Mouse (Mus musculus) neutrophil, adult 83 days (primary cell): ENCODE data around the gene Tspo. TPM values are rescaled to one million over a fixed set of nuclear protein-coding genes. Genes with fewer than 3 reads are reported as not detected.

Experiments used
- total RNA-seq, 2 experiments: library from RNA; stranded (reverse); gene quantifications; one replicate each; pipeline ENCODE4 v1.2.4; 2023

Tspo gene
- 100 to 1,000 TPM; 235 to 248 TPM for total RNA-seq

GRCm38 (mm10) chr15:83563327-83563856 lies at the start of gene Tspo, which contains the start of gene Mcat:
Gene Tspo (plus strand): TSS chr15:83563592.
Gene Mcat (minus strand): TSS chr15:83563787.

GRCm38 (mm10) chr15:83526424-83527091 lies 36.8 kb upstream of the Tspo start, which contains the start of gene Bik:
Gene Bik (plus strand): TSS chr15:83526862.

GRCm38 (mm10) chr15:83594513-83595363 lies 31.3 kb downstream of the Tspo start, which contains the start of gene Ttll12:
Gene Ttll12 (minus strand): TSS chr15:83595157.

Other genes with a start within 250 kb of the Tspo start
- gene Arfgap3, start 213.3 kb upstream of the Tspo start, total RNA-seq: 10 to 100 TPM; 10.0 to 11.8 TPM
- 100 to 1,000 TPM; 110 to 118 TPM for gene Pacsin2, start 99.0 kb upstream of the Tspo start, total RNA-seq
- gene Ttll1, start 52.7 kb upstream of the Tspo start, total RNA-seq: 1 to 10 TPM; 4.5 to 5.2 TPM
- gene Bik, start 36.7 kb upstream of the Tspo start, total RNA-seq: under 1 TPM in 1 of 2 experiments, not detected in 1; 0.37 TPM
- gene Mcat, start 195 bp downstream of the Tspo start, total RNA-seq: 1 to 10 TPM; 7.5 to 9.9 TPM
- gene Ttll12, start 31.6 kb downstream of the Tspo start, total RNA-seq: 10 to 100 TPM in 1 of 2 experiments, 1 to 10 TPM in 1; 8.1 to 10.9 TPM
- gene Scube1, start 161.4 kb downstream of the Tspo start, total RNA-seq: not detected
- not detected for gene Mpped1, start 215.9 kb downstream of the Tspo start, total RNA-seq